Mouse (Mus musculus) forebrain, embryonic 12.5 days (tissue): ENCODE results near the gene H2afy. TPM values are rescaled to one million over a fixed set of nuclear protein-coding genes. Genes with fewer than 3 reads are reported as not detected.

Source experiments
- ATAC-seq: fragments of 200-750 bp; cut with Nextera tagmentation; 2 replicates; pipeline ENCODE4 v1.8.0; 2017; ENCODE audit warnings: moderate TSS enrichment; ENCODE audit not compliant: low FRiP score
- H3K27ac ChIP-seq: fragments of 300-500 bp; sonication (generic); 2 replicates; pipeline ENCODE4 v1.5.1; 2016; ENCODE audit warnings: mild to moderate bottlenecking
- H3K27me3 ChIP-seq: fragments of 300-500 bp; sonication (generic); 2 replicates; pipeline ENCODE4 v1.6.1; 2016; ENCODE audit warnings: mild to moderate bottlenecking
- H3K36me3 ChIP-seq: fragments of 300-500 bp; sonication (generic); replicated peaks from 2 replicates; pipeline ENCODE4 v1.6.1; 2016; ENCODE audit warnings: mild to moderate bottlenecking
- H3K4me1 ChIP-seq: fragments of 300-500 bp; sonication (generic); 2 replicates; pipeline ENCODE4 v1.6.1; 2016
- H3K4me2 ChIP-seq: fragments of 300-500 bp; sonication (generic); 2 replicates; pipeline ENCODE4 v1.6.1; 2016; ENCODE audit warnings: mild to moderate bottlenecking, moderate library complexity
- H3K4me3 ChIP-seq: fragments of 300-500 bp; sonication (generic); replicated peaks from 2 replicates; pipeline ENCODE4 v1.5.1; 2016; ENCODE audit warnings: mild to moderate bottlenecking
- H3K9ac ChIP-seq: fragments of 300-500 bp; sonication (generic); 2 replicates; pipeline ENCODE4 v1.6.1; 2016; ENCODE audit warnings: mild to moderate bottlenecking
- H3K9me3 ChIP-seq: fragments of 300-500 bp; sonication (generic); 2 replicates; pipeline ENCODE4 v1.6.1; 2016
- WGBS: fragments of 180-500 bp; shearing (Covaris S2); methylation state at CpG from one replicate; pipeline ENCODE4 v1.1.7; 2016; 5-methylcytosine and 5-hydroxymethylcytosine counted together
- polyA plus RNA-seq: library from polyadenylated mRNA; unstranded; fragments of >200 nt; fragmentation: Nextera tagmentation; extraction: Ambion mirVana; gene quantifications from 2 replicates; pipeline ENCODE4 v1.2.1, GENCODE M21; 2016

Gene H2afy
- polyA plus RNA-seq, 1 experiment from 2014 or later, result 663 TPM

DNA sequence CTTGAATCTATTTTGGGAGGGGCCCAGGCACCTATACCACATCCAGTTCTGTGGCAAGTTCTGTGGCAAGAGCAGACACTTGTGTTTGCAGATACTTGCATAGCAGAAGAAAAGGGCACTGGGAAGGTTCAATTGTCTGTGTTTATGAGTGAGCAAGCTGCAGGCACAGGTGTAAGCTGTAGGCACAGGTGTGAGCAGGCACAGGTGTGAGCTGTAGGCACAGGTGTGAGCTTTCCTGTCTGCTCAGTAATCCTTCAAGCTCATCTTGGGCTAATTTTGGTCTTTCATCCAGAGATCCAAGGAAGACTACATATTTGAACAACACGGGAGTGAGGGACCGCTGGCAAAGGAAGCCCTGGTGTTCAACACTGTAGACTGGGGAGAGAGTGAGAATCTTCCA lies 56.5 kb downstream of the H2afy start:
- Histone ChIP-seq H3K4me1 (no peaks in the 10 kb centered on the region), H3K9ac (no peak overlapping the region), H3K4me3 (no peak overlapping the region), H3K36me3 (peaks cover 98% of the 10 kb centered on the region), H3K27ac (no peak overlapping the region), H3K9me3 (no peaks in the 10 kb centered on the region), H3K4me2 (no peak overlapping the region), H3K27me3 (no peaks in the 10 kb centered on the region)
- ATAC-seq, result no peak
- 90% methylated on average over 2 of the region's 2 CpGs for WGBS

DNA sequence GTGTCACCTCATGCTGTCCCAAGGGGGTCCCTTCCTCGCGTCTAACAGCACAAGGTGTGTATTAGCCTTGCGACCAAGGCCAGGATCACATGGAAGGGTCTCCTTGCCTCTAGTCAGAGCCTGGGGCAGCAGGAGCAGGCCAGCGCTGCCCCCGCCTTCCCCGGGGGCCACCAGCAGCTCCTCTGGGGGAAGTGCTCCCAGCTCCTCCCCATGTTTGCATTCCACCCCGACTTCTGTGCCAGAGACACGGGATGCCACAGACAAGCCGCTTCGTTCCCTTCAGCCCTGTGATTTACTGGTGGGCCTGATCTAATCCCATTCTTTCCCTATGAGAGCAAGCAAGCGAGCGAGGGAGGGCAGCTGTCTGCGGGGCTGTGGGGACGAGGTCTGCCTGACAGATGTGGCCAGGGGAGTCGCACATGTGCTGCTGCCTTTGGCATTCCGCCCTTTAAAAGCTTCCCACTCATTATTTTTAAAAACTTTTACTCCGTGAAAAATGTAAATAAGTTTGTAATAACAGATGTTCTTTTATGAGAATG lies 57.4 kb downstream of the H2afy start:
- 85% methylated on average over 17 of the region's 17 CpGs for WGBS
- H3K4me3 ChIP-seq, result no peak overlapping the region
- no peak overlapping the region for H3K27ac ChIP-seq
- no peak for ATAC-seq
- no peaks in the 10 kb centered on the region for H3K4me1 ChIP-seq
- no peaks in the 10 kb centered on the region for H3K9me3 ChIP-seq
- H3K4me2 ChIP-seq, result no peak overlapping the region
- H3K9ac ChIP-seq, result no peak overlapping the region
- no peaks in the 10 kb centered on the region for H3K27me3 ChIP-seq
- peaks cover 98% of the 10 kb centered on the region for H3K36me3 ChIP-seq

DNA sequence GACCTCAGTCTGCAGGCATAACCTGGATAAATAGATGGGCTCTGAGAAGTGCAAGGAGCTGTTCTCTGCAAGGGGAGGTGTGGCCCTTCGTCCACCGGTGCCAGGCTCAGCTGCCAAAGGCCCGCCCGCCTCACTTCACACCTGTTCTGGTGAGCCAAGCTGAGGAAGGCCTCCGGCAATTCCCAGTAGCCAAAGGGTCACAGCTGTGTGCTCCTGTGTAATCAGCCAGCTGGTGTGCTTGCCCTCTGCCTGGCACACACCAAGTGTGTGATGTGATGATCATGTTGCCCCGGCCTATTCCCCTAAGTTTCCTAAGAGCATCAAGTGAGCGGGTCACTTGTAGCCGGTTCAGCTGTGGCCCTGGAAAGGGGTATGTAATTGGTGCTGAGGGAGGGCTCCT lies 60.2 kb downstream of the H2afy start:
- Histone ChIP-seq H3K36me3 (peaks cover 92% of the 10 kb centered on the region), H3K4me1 (no peaks in the 10 kb centered on the region)
- WGBS, result 94% methylated on average over 8 of the region's 8 CpGs

DNA sequence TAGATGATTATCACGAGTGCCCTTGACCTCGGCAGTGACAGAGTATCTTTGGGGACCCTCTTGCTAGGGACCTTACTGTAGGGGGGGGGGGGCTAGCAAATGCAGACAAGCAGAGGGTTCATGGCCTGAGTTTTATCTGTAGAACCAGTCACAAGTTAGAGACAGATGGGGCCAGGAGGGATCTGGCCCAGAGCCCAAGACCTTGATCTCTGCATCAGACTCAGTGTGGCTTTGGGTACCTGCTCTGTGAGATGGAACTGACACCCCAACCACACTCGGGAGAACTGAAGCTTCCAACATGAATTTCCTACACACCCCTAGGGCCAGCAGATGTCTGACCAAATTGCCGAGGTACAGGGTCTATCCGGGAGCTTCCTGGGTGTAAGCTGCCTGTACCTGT lies 63.0 kb downstream of the H2afy start:
- H3K4me1 ChIP-seq, result peaks cover 19% of the 10 kb centered on the region
- no peak overlapping the region for H3K9ac ChIP-seq
- H3K4me2 ChIP-seq, result no peak overlapping the region
- H3K27ac ChIP-seq, result no peak overlapping the region
- no peaks in the 10 kb centered on the region for H3K9me3 ChIP-seq
- ATAC-seq, result no peak
- H3K36me3 ChIP-seq, result peaks cover 71% of the 10 kb centered on the region
- no peaks in the 10 kb centered on the region for H3K27me3 ChIP-seq
- no peak overlapping the region for H3K4me3 ChIP-seq
- 95% methylated on average over 5 of the region's 5 CpGs for WGBS

More for the DNA sequence above, 60.2 kb downstream of the H2afy start:
- Histone ChIP-seq H3K4me2 (no peak overlapping the region), H3K4me3 (no peak overlapping the region), H3K27me3 (no peaks in the 10 kb centered on the region), H3K27ac (no peak overlapping the region), H3K9ac (no peak overlapping the region), H3K9me3 (no peaks in the 10 kb centered on the region)
- no peak for ATAC-seq

DNA sequence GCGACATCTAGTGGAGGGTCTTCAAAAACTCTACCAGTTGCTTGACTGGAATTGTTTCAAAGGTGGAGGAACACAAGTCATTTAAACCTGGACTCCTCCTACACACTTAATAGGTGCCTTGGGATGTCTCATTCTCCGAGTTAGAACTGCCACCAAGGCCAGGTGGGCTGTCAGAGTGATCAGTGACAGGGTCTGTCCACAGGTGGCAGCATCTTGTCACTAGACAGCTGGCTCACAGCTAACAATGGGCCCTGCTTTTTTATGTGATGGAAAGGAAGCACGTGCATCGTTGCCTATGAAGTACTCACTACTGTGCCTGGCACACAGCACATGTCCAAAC lies 63.9 kb downstream of the H2afy start:
- WGBS, result 53% methylated on average over 4 of the region's 4 CpGs

DNA sequence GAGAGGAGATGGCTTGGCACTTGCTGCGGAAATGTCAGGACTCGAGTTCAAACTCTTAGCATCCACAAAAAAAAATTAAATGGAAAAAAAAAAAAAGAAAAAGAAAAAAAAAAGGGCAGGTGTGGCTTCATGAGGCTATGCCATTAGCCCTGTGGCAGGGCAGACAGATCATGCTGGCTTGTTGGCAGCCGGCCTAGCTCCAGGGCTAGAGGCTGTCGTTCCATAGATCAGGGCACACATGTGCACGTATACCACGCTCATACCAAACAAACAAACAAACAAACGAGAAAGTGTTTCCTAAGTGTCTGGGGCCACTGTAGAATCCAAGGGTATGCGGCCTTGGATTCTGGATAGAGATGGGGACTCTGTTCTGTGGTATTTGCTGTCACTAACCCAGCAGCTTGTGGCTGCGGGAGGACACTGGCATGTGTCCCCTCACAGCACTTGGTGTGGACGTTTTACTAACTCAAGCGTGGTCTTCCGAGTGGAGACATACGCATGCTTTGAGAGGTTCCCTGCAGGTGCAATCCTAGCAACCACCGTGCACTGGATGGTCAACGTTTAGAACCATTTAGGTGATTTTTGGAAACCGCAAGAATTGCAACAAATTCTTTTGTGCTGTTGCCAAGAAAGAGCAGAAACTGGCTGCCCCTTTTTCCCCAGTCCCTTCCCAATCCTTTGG lies 64.4 kb downstream of the H2afy start:
- peaks cover 57% of the 10 kb centered on the region for H3K36me3 ChIP-seq
- no peak overlapping the region for H3K4me2 ChIP-seq
- H3K9me3 ChIP-seq, result no peaks in the 10 kb centered on the region
- 87% methylated on average over 16 of the region's 16 CpGs for WGBS
- H3K27ac ChIP-seq, result no peak overlapping the region
- H3K4me1 ChIP-seq, result peaks cover 22% of the 10 kb centered on the region
- no peak overlapping the region for H3K9ac ChIP-seq
- H3K27me3 ChIP-seq, result no peaks in the 10 kb centered on the region
- no peak for ATAC-seq
- no peak overlapping the region for H3K4me3 ChIP-seq

More for the DNA sequence above, 63.9 kb downstream of the H2afy start:
- Histone ChIP-seq H3K27ac (no peak overlapping the region), H3K4me3 (no peak overlapping the region), H3K36me3 (peaks cover 62% of the 10 kb centered on the region), H3K9ac (no peak overlapping the region), H3K4me1 (peaks cover 22% of the 10 kb centered on the region), H3K4me2 (no peak overlapping the region), H3K27me3 (no peaks in the 10 kb centered on the region), H3K9me3 (no peaks in the 10 kb centered on the region)
- ATAC-seq, result no peak

DNA sequence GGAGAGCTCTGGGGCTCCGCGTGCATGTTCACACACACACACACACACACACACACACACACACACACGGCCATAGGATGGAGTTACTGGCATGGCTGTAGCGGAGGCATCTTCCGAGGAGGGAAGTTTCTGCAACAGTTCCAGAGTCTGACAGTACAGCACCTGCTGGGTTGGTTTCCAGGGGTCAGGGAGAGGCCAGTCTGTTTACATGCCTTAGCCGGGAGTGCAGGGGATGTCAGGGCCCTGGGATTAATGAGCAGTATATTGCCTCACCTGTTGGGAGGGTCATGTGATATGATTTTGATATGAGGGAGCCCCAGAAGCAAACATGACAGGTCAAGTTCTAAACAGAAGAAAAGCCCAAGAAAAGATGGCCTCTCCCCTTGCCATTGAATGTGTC lies 66.5 kb downstream of the H2afy start:
- Histone ChIP-seq H3K4me3 (no peak overlapping the region), H3K27ac (no peak overlapping the region), H3K9ac (no peak overlapping the region), H3K4me1 (peaks cover 22% of the 10 kb centered on the region), H3K9me3 (no peaks in the 10 kb centered on the region), H3K36me3 (peaks cover 37% of the 10 kb centered on the region), H3K4me2 (no peak overlapping the region), H3K27me3 (no peaks in the 10 kb centered on the region)
- 88% methylated on average over 6 of the region's 6 CpGs for WGBS
- no peak for ATAC-seq

DNA sequence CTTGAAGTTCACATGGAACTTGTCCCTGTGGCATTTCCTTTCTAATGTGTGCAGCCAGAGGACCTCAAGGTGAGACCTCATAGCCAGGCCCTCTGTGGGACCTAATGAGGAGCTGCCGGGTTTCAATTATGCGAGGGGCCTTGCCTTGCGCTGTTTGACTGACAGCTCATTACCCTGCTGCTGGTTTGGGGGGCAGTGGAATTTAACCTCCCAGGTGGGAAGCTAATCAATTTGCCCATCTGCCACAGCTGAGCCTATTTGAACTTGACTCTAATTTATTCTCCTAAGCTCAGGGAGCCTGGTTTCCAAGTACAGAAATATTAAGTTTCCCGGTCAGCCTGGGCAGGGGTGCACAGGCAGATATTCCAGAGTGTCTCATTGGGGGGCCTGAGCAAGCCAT lies 67.6 kb downstream of the H2afy start:
- Histone ChIP-seq H3K27ac (no peak overlapping the region), H3K4me3 (no peak overlapping the region), H3K36me3 (peaks cover 26% of the 10 kb centered on the region), H3K4me2 (no peak overlapping the region), H3K27me3 (no peaks in the 10 kb centered on the region), H3K9ac (no peak overlapping the region), H3K9me3 (no peaks in the 10 kb centered on the region), H3K4me1 (peaks cover 22% of the 10 kb centered on the region)
- WGBS, result 34% methylated on average over 4 of the region's 4 CpGs
- peak; percentile 39; the same call in 1 of the 2 replicates for ATAC-seq

- Histone ChIP-seq H3K36me3 (peaks cover 12% of the 10 kb centered on the region), H3K4me1 (peaks cover 22% of the 10 kb centered on the region), H3K4me3 (no peak overlapping the region), H3K27ac (no peak overlapping the region), H3K9me3 (no peaks in the 10 kb centered on the region), H3K9ac (no peak overlapping the region), H3K4me2 (no peak overlapping the region), H3K27me3 (no peaks in the 10 kb centered on the region)
- ATAC-seq, result no peak
- WGBS, result 95% methylated on average over 2 of the region's 2 CpGs
Measured at GRCm38 (mm10) chr13:56066904-56067303, 69.3 kb downstream of the H2afy start.

DNA sequence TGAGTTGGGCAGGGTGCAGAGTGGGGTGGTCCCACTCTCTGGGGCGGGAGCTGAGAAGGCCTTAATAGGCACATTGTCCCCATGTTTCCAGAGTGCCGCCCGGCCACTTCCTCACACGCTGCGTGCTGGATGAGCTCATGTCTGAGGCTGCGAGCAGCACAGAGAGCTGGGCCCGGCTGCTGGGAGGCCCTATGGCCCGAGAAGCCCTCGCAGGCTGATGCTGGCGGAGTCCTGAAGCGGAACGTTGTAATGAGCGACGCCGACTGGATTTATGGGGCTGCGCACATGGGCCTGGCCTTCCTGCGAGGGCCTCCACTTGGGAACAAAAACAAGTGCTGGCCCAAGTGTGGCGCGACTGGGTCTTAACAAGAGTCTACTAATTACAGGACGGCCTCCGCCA lies 70.0 kb downstream of the H2afy start:
- no peak overlapping the region for H3K9ac ChIP-seq
- H3K4me1 ChIP-seq, result peaks cover 22% of the 10 kb centered on the region
- H3K36me3 ChIP-seq, result peaks cover 9% of the 10 kb centered on the region; the same call in 1 of the 2 replicates
- ATAC-seq, result no peak
- H3K9me3 ChIP-seq, result no peaks in the 10 kb centered on the region
- no peaks in the 10 kb centered on the region for H3K27me3 ChIP-seq
- 82% methylated on average over 21 of the region's 21 CpGs for WGBS
- no peak overlapping the region for H3K4me3 ChIP-seq
- H3K4me2 ChIP-seq, result no peak overlapping the region
- H3K27ac ChIP-seq, result no peak overlapping the region

- no peak for ATAC-seq
- Histone ChIP-seq H3K9me3 (no peaks in the 10 kb centered on the region), H3K27ac (no peak overlapping the region), H3K9ac (no peak overlapping the region), H3K4me2 (no peak overlapping the region), H3K27me3 (peaks cover 15% of the 10 kb centered on the region), H3K36me3 (no peaks in the 10 kb centered on the region), H3K4me1 (peaks cover 19% of the 10 kb centered on the region), H3K4me3 (no peak overlapping the region)
- 82% methylated on average over 8 of the region's 8 CpGs for WGBS
Measured at GRCm38 (mm10) chr13:56057761-56058160, 78.4 kb downstream of the H2afy start.

DNA sequence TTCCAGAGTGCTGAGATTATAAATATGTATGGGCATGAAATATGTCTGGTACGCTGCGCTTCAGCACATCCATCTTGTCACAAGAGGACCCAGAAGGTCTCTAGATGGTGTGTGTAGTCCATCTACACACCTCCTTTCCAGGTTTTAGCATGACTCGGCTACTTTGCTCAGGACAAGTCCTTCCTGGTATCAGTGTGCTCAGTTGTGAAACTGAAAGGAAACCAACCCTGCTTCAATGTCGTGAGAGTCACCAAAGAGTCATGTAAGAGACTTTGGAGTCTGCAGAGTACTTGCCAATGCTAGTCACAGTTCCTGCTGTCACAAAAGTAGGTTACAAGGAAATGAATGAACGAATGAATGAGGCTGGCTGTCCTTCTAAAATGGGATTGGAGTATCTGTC lies 80.4 kb downstream of the H2afy start:
- Histone ChIP-seq H3K9ac (no peak overlapping the region), H3K4me3 (no peak overlapping the region), H3K4me2 (no peak overlapping the region), H3K27ac (no peak overlapping the region), H3K4me1 (peaks cover 28% of the 10 kb centered on the region), H3K9me3 (no peaks in the 10 kb centered on the region), H3K36me3 (no peaks in the 10 kb centered on the region), H3K27me3 (peaks cover 15% of the 10 kb centered on the region)
- ATAC-seq, result no peak
- WGBS, result 93% methylated on average over 5 of the region's 5 CpGs

DNA sequence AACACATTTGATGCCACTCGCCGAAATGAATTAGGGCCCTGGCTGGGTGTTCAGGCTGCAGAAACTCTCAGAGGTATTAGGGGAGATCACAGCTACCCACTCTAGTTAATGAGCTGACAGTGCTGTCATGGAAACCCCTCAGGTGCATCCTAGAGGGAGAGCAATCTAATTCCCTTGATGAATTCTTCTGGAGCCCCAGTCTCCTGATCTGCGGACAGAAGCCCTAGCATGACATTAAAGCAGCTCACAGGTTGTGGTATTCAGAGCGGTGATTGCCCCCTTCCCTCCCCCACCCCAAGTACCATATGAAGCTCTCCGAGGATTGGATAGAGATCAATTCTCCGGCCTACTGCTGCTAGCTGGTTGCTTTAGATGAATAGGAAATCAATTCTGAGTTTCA lies 82.1 kb downstream of the H2afy start:
- Histone ChIP-seq H3K9ac (no peak overlapping the region), H3K4me1 (peaks cover 28% of the 10 kb centered on the region), H3K36me3 (no peaks in the 10 kb centered on the region), H3K27ac (peak overlapping the region; percentile 53; the same call in 1 of the 2 replicates), H3K9me3 (no peaks in the 10 kb centered on the region), H3K4me3 (no peak overlapping the region), H3K27me3 (peaks cover 16% of the 10 kb centered on the region), H3K4me2 (no peak overlapping the region)
- 55% methylated on average over 6 of the region's 6 CpGs for WGBS
- ATAC-seq, result peak; percentile 58; the same call in 1 of the 2 replicates
